Mouse (Mus musculus) adrenal gland, postnatal 36 days (tissue): Measurements from ENCODE around the gene Arrdc4. TPM values are rescaled to one million over a fixed set of nuclear protein-coding genes. Genes with fewer than 3 reads are reported as not detected.

Source experiments
- DNase-seq, 2 experiments: peaks; one replicate each; pipeline ENCODE4 v3.0.0; 2021; ENCODE audit warnings: mixed read lengths in 1 of 2
- long read RNA-seq, 2 experiments: library from polyadenylated mRNA; stranded (forward); transcript quantifications; one replicate each; pipeline ENCODE4 v2.0.0; 2021; ENCODE audit warnings: borderline sequencing depth in 2 of 2
- total RNA-seq, 2 experiments: library from RNA; stranded (reverse); gene quantifications; 2 replicates each; pipeline ENCODE4 v1.2.3; 2021

Arrdc4 gene
- 10 to 100 TPM; 18.9 to 20.3 TPM for total RNA-seq
- long read RNA-seq, experiment 1, transcript Arrdc4-201 (8 exons, 3,905 nt) = major isoform, 13 of 22 reads
- long read RNA-seq, experiment 1, transcript Arrdc4-202 (5 exons, 1,129 nt) = minor isoform, 7 of 22 reads
- long read RNA-seq, experiment 1, partial matches to known transcripts = 1 of 22 reads
- long read RNA-seq, experiment 1, other reads (novel, unspliced or antisense) = 1 of 22 reads
- long read RNA-seq, experiment 2, partial matches to known transcripts = 0 of 4 reads
- long read RNA-seq, experiment 2, other reads (novel, unspliced or antisense) = 1 of 4 reads

- peak; percentile 97 to 98 for DNase-seq
Observed at GRCm38 (mm10) chr7:68748761-68749635, at the start of gene Arrdc4. TSS of gene Arrdc4 (minus strand) at chr7:68749241.

- DNase-seq = no peak
Observed at GRCm38 (mm10) chr7:68795578-68795977, 46.5 kb upstream of the Arrdc4 start.

DNA sequence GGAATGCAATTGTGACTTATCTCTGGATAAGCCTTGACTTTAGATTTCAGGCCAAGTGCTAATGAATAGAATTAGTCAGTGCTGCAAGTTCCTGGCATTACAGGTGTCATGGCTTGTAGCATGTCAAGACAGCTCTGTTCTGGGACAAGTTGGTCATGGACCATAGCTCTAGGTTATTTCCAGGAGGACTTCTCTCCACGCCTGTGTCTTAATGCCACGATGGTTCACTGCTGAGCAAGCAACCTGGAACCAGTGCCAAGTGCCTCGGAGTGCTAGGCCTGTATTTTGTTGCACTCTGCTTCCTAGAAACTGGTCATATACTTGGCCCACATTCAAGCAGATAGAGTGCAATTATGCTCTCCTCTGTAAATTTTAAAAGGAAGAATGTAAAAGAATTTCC, 39.7 kb upstream of the Arrdc4 start:
- peak; percentile 22 to 47 for DNase-seq

GRCm38 (mm10) chr7:68771757-68772094, 22.7 kb upstream of the Arrdc4 start:
- no peak for DNase-seq

DNA sequence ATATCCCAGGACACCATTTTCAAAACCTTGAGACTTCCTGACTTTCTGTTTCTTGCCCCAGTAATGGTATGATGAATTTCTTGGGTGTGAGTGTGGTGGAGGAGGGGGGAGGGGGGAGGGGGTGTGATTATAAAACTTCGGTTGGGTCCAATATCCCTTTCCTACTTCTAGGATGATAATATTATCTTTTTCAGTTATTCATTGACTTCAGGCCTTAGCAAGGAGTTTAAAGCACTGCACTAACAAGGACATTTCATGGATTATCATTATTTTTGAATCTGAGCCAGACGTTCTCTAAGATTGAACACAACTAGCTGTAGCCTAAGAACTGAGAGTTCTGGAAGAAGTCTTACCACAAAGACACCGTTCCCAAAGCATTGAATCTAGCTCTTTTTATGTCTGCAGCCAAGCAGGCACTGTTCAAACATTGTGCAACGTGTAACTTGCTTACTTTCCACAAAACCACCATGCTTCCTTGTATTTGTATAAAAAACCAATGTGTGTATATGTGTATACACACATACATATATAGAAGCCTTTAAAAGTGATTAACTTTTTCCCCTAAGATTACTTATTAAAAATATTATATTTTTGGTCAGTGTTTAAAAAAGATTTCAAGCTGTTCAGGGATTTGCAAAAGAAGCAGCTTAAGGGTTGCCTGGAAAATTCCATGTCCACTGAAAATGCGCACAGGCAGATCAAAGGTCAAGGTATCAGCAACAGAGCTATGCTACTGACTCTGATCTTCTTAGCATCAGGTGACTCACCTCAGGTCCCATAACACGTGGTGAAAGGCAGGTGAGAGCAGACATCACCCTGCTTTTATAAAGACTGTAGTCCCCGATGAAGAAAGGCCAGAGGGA, 22.1 kb upstream of the Arrdc4 start:
- DNase-seq = no peak

DNA sequence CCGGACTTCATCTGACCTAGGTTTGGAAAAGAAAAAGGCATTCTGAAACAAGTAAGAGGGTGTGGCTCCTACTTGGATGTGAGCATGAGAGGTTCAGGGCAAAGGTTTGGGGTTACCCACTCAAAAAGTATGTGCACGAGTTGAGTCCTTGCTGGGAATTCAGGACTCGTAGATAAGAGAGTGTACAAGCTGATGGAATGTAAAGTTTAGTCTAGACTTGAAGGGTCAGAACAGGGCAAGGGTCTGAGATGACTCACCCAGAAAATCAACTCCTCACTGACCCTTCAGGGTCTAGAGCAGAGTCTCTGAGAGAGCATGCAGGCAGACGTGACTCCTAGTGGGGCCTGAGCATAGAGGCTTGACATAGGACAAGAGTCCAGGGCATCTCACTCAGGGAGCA, 16.9 kb upstream of the Arrdc4 start:
- no peak for DNase-seq

GRCm38 (mm10) chr7:68759148-68759724, 10.2 kb upstream of the Arrdc4 start:
- DNase-seq = no peak

DNA sequence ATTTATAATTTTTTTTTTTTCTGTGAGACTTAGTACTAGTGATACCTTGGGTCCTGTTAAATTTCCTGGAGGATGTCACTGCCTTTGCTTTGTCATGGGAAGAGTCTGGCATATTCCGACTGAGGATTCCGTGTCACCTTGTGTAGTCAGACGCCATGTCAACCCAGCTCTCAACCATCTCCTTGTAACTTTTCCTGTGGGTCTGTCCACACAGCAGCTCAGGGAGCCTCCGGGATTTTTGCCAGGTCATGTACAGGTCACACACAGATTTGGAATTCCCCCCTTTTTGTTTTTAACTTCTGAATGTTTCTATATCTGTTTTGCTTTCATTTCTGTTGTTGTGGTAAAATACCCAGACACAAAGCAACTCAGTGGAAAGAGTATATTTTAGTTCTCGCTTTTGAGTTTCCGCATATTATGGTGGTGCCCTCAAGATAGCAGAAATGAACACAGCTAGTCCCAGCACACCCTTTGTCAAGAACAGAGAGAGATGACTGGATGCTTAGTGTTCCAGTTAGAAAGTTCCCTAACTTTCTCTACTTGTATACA, 7.7 kb upstream of the Arrdc4 start:
- DNase-seq = peak in 1 of 2 experiments; percentile 25

- no peak for DNase-seq
Observed at GRCm38 (mm10) chr7:68749919-68750318, 878 bp upstream of the Arrdc4 start.

- DNase-seq = peak; percentile 14 to 38
Observed at GRCm38 (mm10) chr7:68748361-68748760, 680 bp downstream of the Arrdc4 start.

DNA sequence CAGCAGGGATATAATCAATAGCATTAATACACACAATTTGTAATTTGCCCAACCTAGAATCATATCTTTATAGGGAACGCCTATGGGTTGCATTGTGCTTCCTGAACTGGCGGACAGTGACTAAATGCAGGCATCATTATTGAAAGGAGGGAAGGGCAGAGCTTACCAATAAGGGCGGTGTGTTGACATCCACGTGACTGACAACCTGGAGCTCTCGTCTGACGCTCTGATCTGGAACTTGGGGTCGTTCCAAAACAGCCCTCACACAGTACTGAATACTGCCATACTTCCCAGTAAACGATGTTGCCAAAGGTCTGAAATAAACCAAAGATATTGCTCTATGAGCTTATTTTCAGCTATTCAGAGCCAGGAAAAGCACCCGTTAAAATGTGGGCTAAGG, 4.4 kb downstream of the Arrdc4 start:
- no peak for DNase-seq

GRCm38 (mm10) chr7:68744206-68744605, 4.8 kb downstream of the Arrdc4 start:
- DNase-seq = no peak

DNA sequence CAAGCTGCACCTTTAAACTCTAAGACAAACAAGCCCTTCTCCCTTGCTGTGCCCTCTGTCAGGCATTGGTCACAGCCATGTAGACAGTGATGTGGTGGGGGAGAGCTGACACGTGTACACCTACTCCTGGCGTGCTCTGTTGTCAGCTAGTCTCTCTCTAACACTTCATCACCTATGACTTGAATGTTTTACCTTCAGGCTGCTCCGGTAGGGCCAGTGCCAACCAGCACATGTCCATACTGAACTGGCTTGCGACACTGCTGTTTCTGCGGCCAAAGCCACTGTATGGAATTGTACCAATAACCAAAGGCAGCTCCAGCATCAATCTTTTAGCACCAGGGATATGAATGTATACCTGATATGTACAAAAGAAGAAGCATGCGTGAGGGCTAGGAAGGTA, 8.3 kb downstream of the Arrdc4 start:
- no peak for DNase-seq

DNA sequence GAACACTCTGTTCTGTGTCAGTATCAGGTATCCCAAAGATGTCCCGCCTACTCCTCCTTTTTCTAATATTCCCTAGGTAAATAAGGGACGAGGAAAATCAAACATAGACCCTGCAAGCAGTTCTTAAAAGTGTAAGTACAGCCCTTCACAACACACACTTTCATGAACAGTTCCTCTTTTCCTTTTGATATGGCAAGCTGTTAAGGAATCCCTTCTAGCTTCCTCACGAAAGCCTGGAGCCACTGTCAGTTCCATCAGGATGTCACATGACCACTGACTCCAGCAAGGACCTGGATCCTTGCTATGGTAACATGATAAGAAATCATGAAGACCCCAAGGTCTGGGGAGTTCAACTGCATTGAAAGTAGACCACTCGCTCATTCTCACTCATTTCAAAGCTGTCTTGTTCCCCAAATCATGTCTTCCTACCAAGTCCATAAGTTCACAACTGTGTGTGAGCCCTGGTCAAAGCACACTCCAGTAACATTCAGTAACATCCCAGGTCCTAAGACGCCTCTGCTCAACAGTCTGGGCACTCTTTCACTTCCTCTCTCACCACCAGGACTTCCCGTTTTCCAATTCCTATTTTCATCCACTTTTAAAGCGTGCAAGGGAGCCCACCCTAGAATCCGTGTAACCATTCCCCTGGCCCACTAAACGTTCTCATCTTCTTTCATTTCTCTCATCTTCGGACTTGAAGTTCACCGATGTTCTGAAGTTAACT, 10.2 kb downstream of the Arrdc4 start:
- DNase-seq = no peak

- no peak for DNase-seq
Observed at GRCm38 (mm10) chr7:68726380-68726779, 22.7 kb downstream of the Arrdc4 start.

- DNase-seq = no peak
Observed at GRCm38 (mm10) chr7:68724711-68725110, 24.3 kb downstream of the Arrdc4 start.

DNA sequence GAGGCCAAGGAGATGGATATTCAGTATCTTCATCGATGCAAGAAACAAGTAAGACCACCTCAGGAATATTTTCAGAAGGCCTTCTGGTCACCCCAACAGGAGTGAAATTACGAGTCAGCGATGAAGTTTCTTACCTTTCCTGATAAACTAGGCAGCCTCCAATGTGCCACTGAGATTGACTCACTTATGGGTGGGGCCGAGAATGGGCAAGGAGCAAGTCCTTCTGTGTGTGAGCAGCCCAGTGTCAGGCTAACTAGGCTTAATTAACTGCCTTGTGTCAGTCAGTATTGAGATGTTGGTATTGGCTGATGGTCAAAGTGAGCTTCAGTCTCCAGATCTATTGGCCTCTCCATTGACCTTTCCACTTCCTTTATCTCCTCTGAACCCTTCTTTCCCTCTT, 27.5 kb downstream of the Arrdc4 start:
- DNase-seq = no peak

DNA sequence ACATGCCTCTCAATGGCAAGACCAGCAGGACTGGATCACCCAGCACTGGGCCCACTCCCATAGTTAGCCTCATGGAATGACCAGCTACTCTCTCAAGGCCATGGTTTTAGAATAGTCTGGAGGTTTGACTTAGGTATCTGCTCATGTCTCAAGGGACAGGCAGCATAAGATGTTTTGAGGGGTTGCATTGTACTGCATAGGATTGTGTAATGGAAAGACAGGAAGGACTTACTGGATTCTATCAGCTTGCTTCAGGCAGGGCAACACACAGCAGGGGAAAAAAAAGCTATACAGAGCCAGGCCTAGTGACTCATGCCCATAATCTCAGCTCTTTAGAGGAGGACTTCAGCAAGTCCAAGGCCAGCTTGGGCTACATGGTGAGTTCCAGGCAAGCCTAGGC, 31.1 kb downstream of the Arrdc4 start:
- peak; percentile 17 to 43 for DNase-seq

- peak; percentile 60 to 71 for DNase-seq
Observed at GRCm38 (mm10) chr7:68717498-68717897, 31.5 kb downstream of the Arrdc4 start.

DNA sequence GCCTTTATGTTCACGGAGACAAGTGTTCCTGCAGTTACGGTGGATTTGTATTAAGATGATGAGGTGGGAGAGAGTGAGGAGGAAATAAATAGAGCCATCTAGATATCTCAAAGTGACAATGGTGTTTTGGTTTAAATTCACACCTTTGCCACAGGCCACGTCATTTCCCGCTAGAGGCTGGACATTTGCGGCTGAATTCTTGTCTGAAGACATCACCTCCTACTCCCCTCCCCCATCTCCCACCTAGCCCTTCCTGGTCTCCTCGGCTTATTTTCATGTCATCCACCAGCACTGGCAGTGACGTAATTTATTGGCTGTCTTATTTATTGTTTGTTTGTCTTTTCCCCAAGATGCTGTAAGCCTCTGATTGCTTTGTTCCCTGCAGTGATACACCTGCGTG, 32.1 kb downstream of the Arrdc4 start:
- no peak for DNase-seq

GRCm38 (mm10) chr7:68712928-68713327, 36.1 kb downstream of the Arrdc4 start:
- peak; percentile 24 to 44 for DNase-seq
